Mouse (Mus musculus) testis, adult 2 months (tissue): Measurements from ENCODE around the gene Washc2.

Source experiments
- CTCF ChIP-seq: fragments of 200-500 bp; IDR thresholded peaks from 2 replicates; pipeline ENCODE4 v1.5.1; 2012; ENCODE audit warnings: low read depth, mild to moderate bottlenecking, inconsistent platforms, low read length, moderate library complexity; ENCODE audit not compliant: control insufficient read depth, insufficient read depth, insufficient replicate concordance
- POLR2A ChIP-seq: fragments of 200-500 bp; IDR thresholded peaks from 2 replicates; pipeline ENCODE4 v1.6.1; 2012; ENCODE audit warnings: low read depth, mild to moderate bottlenecking, inconsistent platforms, low read length, moderate library complexity; ENCODE audit not compliant: control insufficient read depth

- TF ChIP-seq CTCF: no peak
- TF ChIP-seq POLR2A: no peak
These were observed 21.4 kb upstream of the Washc2 start for GRCm38 (mm10) chr6:116186485-116186884.
